Mouse (Mus musculus) stomach, postnatal 0 days (tissue): ENCODE data around the gene Olfr770.

Source experiments
- CTCF ChIP-seq: IDR thresholded peaks from 2 replicates; pipeline ENCODE4 v1.5.1; 2016; ENCODE audit warnings: antibody characterized with exemption, low read depth, mild to moderate bottlenecking, moderate library complexity
- EP300 ChIP-seq: optimal IDR thresholded peaks from 2 replicates; pipeline ENCODE3; 2016; ENCODE audit warnings: antibody characterized with exemption

DNA sequence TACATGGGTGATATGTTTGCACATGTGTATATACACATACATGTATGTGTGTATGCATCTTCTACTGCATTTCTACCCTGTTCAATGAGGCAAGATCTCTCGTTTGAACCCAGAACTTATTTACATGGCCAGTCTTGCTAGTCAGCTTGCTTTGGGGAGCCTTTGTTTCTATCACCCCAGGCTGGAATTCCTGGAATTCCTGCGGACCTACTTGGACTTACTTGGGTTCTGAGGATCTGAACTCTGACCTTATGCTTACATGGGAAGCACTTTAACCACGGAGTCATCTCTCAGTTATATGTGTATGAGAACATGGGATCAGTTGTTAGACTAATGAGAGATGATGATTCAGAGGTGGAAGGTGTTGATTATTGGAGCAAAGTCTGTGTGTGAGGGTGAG, 37.6 kb downstream of the Olfr770 start:
- no peak for TF ChIP-seq CTCF
- TF ChIP-seq EP300 = no peak
